Mouse (Mus musculus) heart, postnatal 0 days (tissue): ENCODE results near the gene Elf2.

Experiments used
- CTCF ChIP-seq: IDR thresholded peaks from 2 replicates; pipeline ENCODE4 v1.5.1; 2016; ENCODE audit warnings: antibody characterized with exemption, control low read depth, low read depth
- EP300 ChIP-seq: IDR thresholded peaks from 2 replicates; pipeline ENCODE4 v1.6.1; 2016; ENCODE audit warnings: antibody characterized with exemption, low read depth

- TF ChIP-seq CTCF (no peak), EP300 (no peak)
Measured at GRCm38 (mm10) chr3:51256450-51256849, 84.0 kb downstream of the Elf2 start.
